Mouse (Mus musculus) stomach, embryonic 14.5 days (tissue): Measurements from ENCODE around the gene Rprml. TPM values are rescaled to one million over a fixed set of nuclear protein-coding genes. Genes with fewer than 3 reads are reported as not detected.

ENCODE experiments used
- ATAC-seq: fragments of 200-750 bp; cut with Nextera tagmentation; 2 replicates; pipeline ENCODE4 v1.8.0; 2017; ENCODE audit warnings: low read depth, moderate TSS enrichment; ENCODE audit not compliant: insufficient number of reproducible peaks, insufficient read depth, low FRiP score
- H3K27ac ChIP-seq: fragments of 300-500 bp; sonication (generic); 2 replicates; pipeline ENCODE4 v1.5.1; 2014; ENCODE audit warnings: mild to moderate bottlenecking, low read length, moderate library complexity, mixed read lengths
- H3K27me3 ChIP-seq: fragments of 300-500 bp; sonication (generic); 2 replicates; pipeline ENCODE4 v1.6.1; 2014; ENCODE audit warnings: low read length, control low read depth, mixed read lengths; ENCODE audit not compliant: control insufficient read depth, insufficient read depth
- H3K36me3 ChIP-seq: fragments of 300-500 bp; sonication (generic); 2 replicates; pipeline ENCODE4 v1.6.1; 2014; ENCODE audit warnings: mild to moderate bottlenecking, control low read depth, low read length, moderate library complexity, mixed read lengths; ENCODE audit not compliant: control insufficient read depth, insufficient read depth
- H3K4me1 ChIP-seq: fragments of 300-500 bp; sonication (generic); 2 replicates; pipeline ENCODE4 v1.6.1; 2014; ENCODE audit warnings: low read length, control low read depth, mixed read lengths; ENCODE audit not compliant: control insufficient read depth, insufficient read depth
- H3K4me2 ChIP-seq: fragments of 300-500 bp; sonication (generic); replicated peaks from 2 replicates; pipeline ENCODE4 v1.6.1; 2014; ENCODE audit warnings: low read depth, low read length, control low read depth
- H3K4me3 ChIP-seq: fragments of 300-500 bp; sonication (generic); 2 replicates; pipeline ENCODE4 v1.5.1; 2014; ENCODE audit warnings: low read depth, low read length, control low read depth
- H3K9ac ChIP-seq: fragments of 300-500 bp; sonication (generic); replicated peaks from 2 replicates; pipeline ENCODE4 v1.6.1; 2014; ENCODE audit warnings: low read depth, mild to moderate bottlenecking, control low read depth, low read length, moderate library complexity, mixed read lengths
- H3K9me3 ChIP-seq: fragments of 300-500 bp; sonication (generic); 2 replicates; pipeline ENCODE4 v1.6.1; 2016; ENCODE audit warnings: low read depth, low read length, control low read depth; ENCODE audit not compliant: control insufficient read depth
- WGBS: fragments of 180-500 bp; shearing (Covaris S2); extraction: QIAGEN DNeasy Blood & Tissue Kit; methylation state at CpG from one replicate; pipeline ENCODE4 v1.1.7; 2014; 5-methylcytosine and 5-hydroxymethylcytosine counted together
- polyA plus RNA-seq: library from polyadenylated mRNA; unstranded; fragments of >200 nt; fragmentation: Nextera tagmentation; extraction: Ambion mirVana; gene quantifications from 2 replicates; pipeline ENCODE4 v1.2.1, GENCODE M21; 2014

Gene Rprml
- polyA plus RNA-seq, 1 experiment from 2014 or later: not detected

GRCm38 (mm10) chr11:103638790-103639189 is 10.6 kb upstream of the Rprml start, which contains the start of gene Lyzl6:
Gene Lyzl6, minus strand, starts transcription at chr11:103638890.
- Histone ChIP-seq H3K4me2 (no peak within 1 kb of the TSS), H3K9ac (no peak within 1 kb of the TSS), H3K27ac (no peak within 1 kb of the TSS), H3K9me3 (no peaks in the 10 kb centered on the region), H3K4me3 (no peak within 1 kb of the TSS), H3K4me1 (no peaks in the 10 kb centered on the region), H3K36me3 (no peaks in the 10 kb centered on the region), H3K27me3 (peaks cover 3% of the 10 kb centered on the region; the same call in 1 of the 2 replicates)
- WGBS: 71% methylated on average over 3 of the region's 3 CpGs
- no peak for ATAC-seq

GRCm38 (mm10) chr11:103639407-103639946 is 9.9 kb upstream of the Rprml start:
- peaks cover 3% of the 10 kb centered on the region; the same call in 1 of the 2 replicates for H3K27me3 ChIP-seq
- WGBS: 4% methylated on average over 10 of the region's 10 CpGs
- ATAC-seq: no peak
- no peaks in the 10 kb centered on the region for H3K36me3 ChIP-seq
- no peaks in the 10 kb centered on the region for H3K9me3 ChIP-seq
- no peak overlapping the region for H3K27ac ChIP-seq
- H3K9ac ChIP-seq: no peak overlapping the region
- H3K4me3 ChIP-seq: no peak overlapping the region
- no peak overlapping the region for H3K4me2 ChIP-seq
- H3K4me1 ChIP-seq: no peaks in the 10 kb centered on the region

GRCm38 (mm10) chr11:103643211-103643610 is 6.2 kb upstream of the Rprml start:
- no peaks in the 10 kb centered on the region for H3K4me1 ChIP-seq
- ATAC-seq: no peak
- no peak overlapping the region for H3K4me3 ChIP-seq
- H3K4me2 ChIP-seq: no peak overlapping the region
- peaks cover 14% of the 10 kb centered on the region for H3K27me3 ChIP-seq
- no peak overlapping the region for H3K27ac ChIP-seq
- WGBS: 70% methylated on average over 9 of the region's 9 CpGs
- H3K9ac ChIP-seq: no peak overlapping the region
- no peaks in the 10 kb centered on the region for H3K9me3 ChIP-seq
- no peaks in the 10 kb centered on the region for H3K36me3 ChIP-seq

GRCm38 (mm10) chr11:103645731-103646130 is 3.6 kb upstream of the Rprml start:
- Histone ChIP-seq H3K4me2 (no peak overlapping the region), H3K9me3 (no peaks in the 10 kb centered on the region), H3K9ac (no peak overlapping the region), H3K4me3 (no peak overlapping the region), H3K4me1 (0 out of 2 replicates have a peak, but pooled peaks cover 10% of the 10 kb centered on the region), H3K36me3 (no peaks in the 10 kb centered on the region), H3K27me3 (peaks cover 31% of the 10 kb centered on the region), H3K27ac (no peak overlapping the region)
- WGBS: 52% methylated on average over 8 of the region's 8 CpGs
- no peak for ATAC-seq

- Histone ChIP-seq H3K36me3 (no peaks in the 10 kb centered on the region), H3K9ac (no peak overlapping the region), H3K4me2 (no peak overlapping the region), H3K4me3 (no peak overlapping the region), H3K9me3 (no peaks in the 10 kb centered on the region), H3K4me1 (0 out of 2 replicates have a peak, but pooled peaks cover 10% of the 10 kb centered on the region), H3K27ac (no peak overlapping the region), H3K27me3 (peaks cover 36% of the 10 kb centered on the region)
- WGBS: 77% methylated on average over 6 of the region's 6 CpGs
- no peak for ATAC-seq
Observed at GRCm38 (mm10) chr11:103646301-103646700, 3.1 kb upstream of the Rprml start.

- Histone ChIP-seq H3K4me3 (no peak overlapping the region), H3K9me3 (no peaks in the 10 kb centered on the region), H3K27ac (no peak overlapping the region), H3K36me3 (no peaks in the 10 kb centered on the region), H3K4me1 (0 out of 2 replicates have a peak, but pooled peaks cover 10% of the 10 kb centered on the region), H3K9ac (no peak overlapping the region), H3K27me3 (peaks cover 52% of the 10 kb centered on the region), H3K4me2 (no peak overlapping the region)
- ATAC-seq: no peak
- 9% methylated on average over 11 of the region's 11 CpGs for WGBS
Observed at GRCm38 (mm10) chr11:103647921-103648620, 1.3 kb upstream of the Rprml start.

GRCm38 (mm10) chr11:103648656-103649055 is 714 bp upstream of the Rprml start:
- H3K27me3 ChIP-seq: peaks cover 54% of the 10 kb centered on the region
- no peak overlapping the region for H3K4me2 ChIP-seq
- no peaks in the 10 kb centered on the region for H3K9me3 ChIP-seq
- H3K9ac ChIP-seq: no peak overlapping the region
- WGBS: 33% methylated on average over 7 of the region's 7 CpGs
- 0 out of 2 replicates have a peak, but pooled peaks cover 10% of the 10 kb centered on the region for H3K4me1 ChIP-seq
- H3K36me3 ChIP-seq: no peaks in the 10 kb centered on the region
- no peak for ATAC-seq
- no peak overlapping the region for H3K27ac ChIP-seq
- no peak overlapping the region for H3K4me3 ChIP-seq

- H3K4me1 ChIP-seq: 0 out of 2 replicates have a peak, but pooled peaks cover 10% of the 10 kb centered on the region
- 3% methylated on average over 37 of the region's 37 CpGs for WGBS
- H3K4me3 ChIP-seq: peak overlapping the region; percentile 35
- H3K27ac ChIP-seq: no peak overlapping the region
- no peaks in the 10 kb centered on the region for H3K9me3 ChIP-seq
- peak overlapping the region; percentile 57 for H3K4me2 ChIP-seq
- no peak for ATAC-seq
- no peaks in the 10 kb centered on the region for H3K36me3 ChIP-seq
- peaks cover 54% of the 10 kb centered on the region for H3K27me3 ChIP-seq
- H3K9ac ChIP-seq: no peak overlapping the region
Observed at GRCm38 (mm10) chr11:103649983-103650493, 668 bp downstream of the Rprml start.
